Mouse (Mus musculus) limb, embryonic 14.5 days (tissue): ENCODE measurements around the gene Il1rap. TPM values are rescaled to one million over a fixed set of nuclear protein-coding genes. Genes with fewer than 3 reads are reported as not detected.

Experiments
- ATAC-seq: fragments of 200-750 bp; cut with Nextera tagmentation; 2 replicates; pipeline ENCODE4 v1.8.0; 2017; ENCODE audit warnings: low read depth, moderate number of reproducible peaks, moderate TSS enrichment; ENCODE audit not compliant: low FRiP score
- DNase-seq: peaks from one replicate; pipeline ENCODE4 v3.0.0-alpha.2; 2015; ENCODE audit warnings: low spot score
- H3K27ac ChIP-seq: fragments of 300-500 bp; sonication (generic); replicated peaks from 2 replicates; pipeline ENCODE4 v1.5.1; 2014; ENCODE audit warnings: low read depth, mild to moderate bottlenecking, low read length, moderate library complexity, mixed read lengths
- H3K27me3 ChIP-seq: fragments of 300-500 bp; sonication (generic); 2 replicates; pipeline ENCODE4 v1.6.1; 2014; ENCODE audit warnings: low read length, mixed read lengths; ENCODE audit not compliant: control insufficient read depth, insufficient read depth
- H3K36me3 ChIP-seq: fragments of 300-500 bp; sonication (generic); 2 replicates; pipeline ENCODE4 v1.6.1; 2014; ENCODE audit warnings: mild to moderate bottlenecking, low read length, moderate library complexity, mixed read lengths; ENCODE audit not compliant: control insufficient read depth, insufficient read depth
- H3K4me1 ChIP-seq: fragments of 300-500 bp; sonication (generic); 2 replicates; pipeline ENCODE4 v1.6.1; 2014; ENCODE audit warnings: antibody characterized with exemption, low read length, mixed read lengths; ENCODE audit not compliant: control insufficient read depth, insufficient read depth
- H3K4me2 ChIP-seq: fragments of 300-500 bp; sonication (generic); replicated peaks from 2 replicates; pipeline ENCODE4 v1.6.1; 2014; ENCODE audit warnings: low read depth, mild to moderate bottlenecking, low read length, moderate library complexity; ENCODE audit not compliant: severe bottlenecking
- H3K4me3 ChIP-seq: fragments of 300-500 bp; sonication (generic); replicated peaks from 2 replicates; pipeline ENCODE4 v1.5.1; 2014; ENCODE audit warnings: low read length
- H3K9ac ChIP-seq: fragments of 300-500 bp; sonication (generic); 2 replicates; pipeline ENCODE4 v1.6.1; 2014; ENCODE audit warnings: mild to moderate bottlenecking, low read depth, low read length, moderate library complexity; ENCODE audit not compliant: severe bottlenecking
- H3K9me3 ChIP-seq: fragments of 300-500 bp; sonication (generic); 2 replicates; pipeline ENCODE4 v1.6.1; 2016; ENCODE audit warnings: low read length; ENCODE audit not compliant: control insufficient read depth
- POLR2A ChIP-seq: fragments of 200-500 bp; IDR thresholded peaks from 2 replicates; pipeline ENCODE4 v1.8.0; 2012; ENCODE audit warnings: inconsistent platforms, mild to moderate bottlenecking, moderate library complexity, borderline replicate concordance; ENCODE audit not compliant: insufficient read depth, insufficient read length; ENCODE audit errors: extremely low read depth
- WGBS: fragments of 180-500 bp; shearing (Covaris S2); extraction: QIAGEN DNeasy Blood & Tissue Kit; methylation state at CpG from one replicate; pipeline ENCODE4 v1.1.7; 2014; 5-methylcytosine and 5-hydroxymethylcytosine counted together
- polyA plus RNA-seq, 2 experiments: library from polyadenylated mRNA; depleted of rRNA in 1 of 2; stranded (reverse) in 1 of 2; unstranded in 1 of 2; fragments of >200 nt; fragmentation: Nextera tagmentation in 1 of 2; extraction: Ambion mirVana in 1 of 2; gene quantifications; 2 replicates each; pipeline versions ENCODE4 v1.2.1 to v1.2.3; 2012 to 2014

Il1rap gene
- polyA plus RNA-seq, 2 experiments, result 6.9 to 9.5 TPM

- DNase-seq (no peak), ATAC-seq (no peak)
- TF ChIP-seq POLR2A, result no peak
- no peaks in the 10 kb centered on the region for H3K4me1 ChIP-seq
- H3K4me2 ChIP-seq, result no peak overlapping the region
- 84% methylated on average over 2 of the region's 2 CpGs for WGBS
- H3K4me3 ChIP-seq, result no peak overlapping the region
- H3K27ac ChIP-seq, result no peak overlapping the region
- no peaks in the 10 kb centered on the region for H3K9me3 ChIP-seq
- no peak overlapping the region for H3K9ac ChIP-seq
- no peaks in the 10 kb centered on the region for H3K27me3 ChIP-seq
- no peaks in the 10 kb centered on the region for H3K36me3 ChIP-seq
These were observed 194.5 kb downstream of the Il1rap start for GRCm38 (mm10) chr16:26775976-26776375.

- Histone ChIP-seq H3K4me1 (no peaks in the 10 kb centered on the region), H3K4me3 (no peak overlapping the region), H3K27me3 (no peaks in the 10 kb centered on the region), H3K36me3 (no peaks in the 10 kb centered on the region), H3K4me2 (no peak overlapping the region), H3K9ac (no peak overlapping the region), H3K27ac (no peak overlapping the region), H3K9me3 (no peaks in the 10 kb centered on the region)
- TF ChIP-seq POLR2A, result no peak
- WGBS, result 6% methylated on average over 1 of the region's 1 CpGs
- ATAC-seq, result no peak
- DNase-seq, result peak; percentile 28
These were observed 195.6 kb downstream of the Il1rap start for GRCm38 (mm10) chr16:26777132-26777531.

Other genes starting within 250 kb of the Il1rap start
- gene Cldn1, start 209.9 kb upstream of the Il1rap start, polyA plus RNA-seq (2012; rRNA removed), result 16.6 and 17.3 TPM in 2 replicates
- gene Cldn1, start 209.9 kb upstream of the Il1rap start, polyA plus RNA-seq (2014; fragmentation: Nextera tagmentation; extraction: Ambion mirVana), result 27.6 and 36.7 TPM in 2 replicates
- not detected in 2 replicates for gene Cldn16, start 118.6 kb upstream of the Il1rap start, polyA plus RNA-seq (2012; rRNA removed)
- not detected in 2 replicates for gene Cldn16, start 118.6 kb upstream of the Il1rap start, polyA plus RNA-seq (2014; fragmentation: Nextera tagmentation; extraction: Ambion mirVana)
- not detected in 2 replicates for gene Tmem207, start 54.9 kb upstream of the Il1rap start, polyA plus RNA-seq (2012; rRNA removed)
- not detected in 2 replicates for gene Tmem207, start 54.9 kb upstream of the Il1rap start, polyA plus RNA-seq (2014; fragmentation: Nextera tagmentation; extraction: Ambion mirVana)